Mouse (Mus musculus): ENCODE data around the gene C1qtnf2.

- TF ChIP-seq POLR2A (IDR thresholded peaks at IDR 0.05; ENCODE audit: low read depth, low read length) (no peak), CTCF (conservative IDR thresholded peaks at IDR 0.05; ENCODE audit: insufficient read depth, insufficient read length, low read depth, low read length) (peak; percentile 50)
Measured at GRCm38 (mm10) chr11:43516344-43517021, 42.4 kb downstream of the C1qtnf2 start.

Data from kidney, adult 2 months (tissue).